Mouse (Mus musculus): ENCODE data around the gene Sstr1. TPM values are rescaled to one million over a fixed set of nuclear protein-coding genes. Genes with fewer than 3 reads are reported as not detected.

Sstr1 gene
- polyA plus RNA-seq, 1 experiment: not detected

GRCm38 (mm10) chr12:58213451-58214288 is 2.1 kb downstream of the Sstr1 start:
- Histone ChIP-seq H3K4me3 (ENCODE audit: control insufficient read depth, low read depth, low read length) (no peak overlapping the region), H3K36me3 (ENCODE audit: control insufficient read depth, insufficient read depth, low read length) (no peaks in the 10 kb centered on the region), H3K27ac (ENCODE audit: control insufficient read depth, insufficient read depth, low read depth, low read length) (no peak overlapping the region), H3K4me1 (ENCODE audit: control insufficient read depth, insufficient read depth, low read length) (peaks cover 10% of the 10 kb centered on the region; the same call in 1 of the 2 replicates), H3K27me3 (ENCODE audit: control insufficient read depth, insufficient read depth, low read length) (no peaks in the 10 kb centered on the region)
- TF ChIP-seq CTCF (IDR thresholded peaks at IDR 0.05; ENCODE audit: control insufficient read depth, insufficient read depth, insufficient replicate concordance, low read depth, low read length) (no peak), POLR2A (IDR thresholded peaks at IDR 0.05; ENCODE audit: control insufficient read depth, low read depth, low read length) (no peak)

- H3K27me3 ChIP-seq (ENCODE audit: control insufficient read depth, insufficient read depth, low read length): no peaks in the 10 kb centered on the region
- H3K4me3 ChIP-seq (ENCODE audit: control insufficient read depth, low read depth, low read length): peak overlapping the region; percentile 13; the same call in 1 of the 2 replicates
- no peaks in the 10 kb centered on the region for H3K36me3 ChIP-seq (ENCODE audit: control insufficient read depth, insufficient read depth, low read length)
- no peak for TF ChIP-seq POLR2A (IDR thresholded peaks at IDR 0.05; ENCODE audit: control insufficient read depth, low read depth, low read length)
- TF ChIP-seq CTCF (IDR thresholded peaks at IDR 0.05; ENCODE audit: control insufficient read depth, insufficient read depth, insufficient replicate concordance, low read depth, low read length): no peak
- no peak overlapping the region for H3K27ac ChIP-seq (ENCODE audit: control insufficient read depth, insufficient read depth, low read depth, low read length)
- H3K4me1 ChIP-seq (ENCODE audit: control insufficient read depth, insufficient read depth, low read length): peaks cover 10% of the 10 kb centered on the region; the same call in 1 of the 2 replicates
Observed at GRCm38 (mm10) chr12:58214289-58215136, 2.9 kb downstream of the Sstr1 start.

- Histone ChIP-seq H3K36me3 (ENCODE audit: control insufficient read depth, insufficient read depth, low read length) (no peaks in the 10 kb centered on the region), H3K27ac (ENCODE audit: control insufficient read depth, insufficient read depth, low read depth, low read length) (no peak overlapping the region), H3K4me1 (ENCODE audit: control insufficient read depth, insufficient read depth, low read length) (peaks cover 10% of the 10 kb centered on the region; the same call in 1 of the 2 replicates), H3K4me3 (ENCODE audit: control insufficient read depth, low read depth, low read length) (no peak overlapping the region), H3K27me3 (ENCODE audit: control insufficient read depth, insufficient read depth, low read length) (no peaks in the 10 kb centered on the region)
- no peak for TF ChIP-seq POLR2A (IDR thresholded peaks at IDR 0.05; ENCODE audit: control insufficient read depth, low read depth, low read length)
- TF ChIP-seq CTCF (IDR thresholded peaks at IDR 0.05; ENCODE audit: control insufficient read depth, insufficient read depth, insufficient replicate concordance, low read depth, low read length): no peak
Observed at GRCm38 (mm10) chr12:58216218-58216617, 4.6 kb downstream of the Sstr1 start.

GRCm38 (mm10) chr12:58219078-58219477 is 7.5 kb downstream of the Sstr1 start:
- H3K27ac ChIP-seq (ENCODE audit: control insufficient read depth, insufficient read depth, low read depth, low read length): no peak overlapping the region
- no peak for TF ChIP-seq CTCF (IDR thresholded peaks at IDR 0.05; ENCODE audit: control insufficient read depth, insufficient read depth, insufficient replicate concordance, low read depth, low read length)
- TF ChIP-seq POLR2A (IDR thresholded peaks at IDR 0.05; ENCODE audit: control insufficient read depth, low read depth, low read length): no peak

GRCm38 (mm10) chr12:58225644-58226043 is 14.1 kb downstream of the Sstr1 start:
- no peak for TF ChIP-seq CTCF (IDR thresholded peaks at IDR 0.05; ENCODE audit: control insufficient read depth, insufficient read depth, insufficient replicate concordance, low read depth, low read length)
- TF ChIP-seq POLR2A (IDR thresholded peaks at IDR 0.05; ENCODE audit: control insufficient read depth, low read depth, low read length): no peak
- Histone ChIP-seq H3K36me3 (ENCODE audit: control insufficient read depth, insufficient read depth, low read length) (no peaks in the 10 kb centered on the region), H3K27me3 (ENCODE audit: control insufficient read depth, insufficient read depth, low read length) (no peaks in the 10 kb centered on the region), H3K4me3 (ENCODE audit: control insufficient read depth, low read depth, low read length) (no peak overlapping the region), H3K4me1 (ENCODE audit: control insufficient read depth, insufficient read depth, low read length) (no peaks in the 10 kb centered on the region), H3K27ac (ENCODE audit: control insufficient read depth, insufficient read depth, low read depth, low read length) (no peak overlapping the region)

More at GRCm38 (mm10) chr12:58219078-58219477, 7.5 kb downstream of the Sstr1 start:
- no peaks in the 10 kb centered on the region for H3K27me3 ChIP-seq (ENCODE audit: control insufficient read depth, insufficient read depth, low read length)
- H3K4me3 ChIP-seq (ENCODE audit: control insufficient read depth, low read depth, low read length): no peak overlapping the region
- H3K4me1 ChIP-seq (ENCODE audit: control insufficient read depth, insufficient read depth, low read length): no peaks in the 10 kb centered on the region
- H3K36me3 ChIP-seq (ENCODE audit: control insufficient read depth, insufficient read depth, low read length): no peaks in the 10 kb centered on the region

GRCm38 (mm10) chr12:58232489-58232888 is 20.9 kb downstream of the Sstr1 start:
- Histone ChIP-seq H3K27ac (ENCODE audit: control insufficient read depth, insufficient read depth, low read depth, low read length) (no peak overlapping the region), H3K4me1 (ENCODE audit: control insufficient read depth, insufficient read depth, low read length) (no peaks in the 10 kb centered on the region), H3K36me3 (ENCODE audit: control insufficient read depth, insufficient read depth, low read length) (no peaks in the 10 kb centered on the region), H3K4me3 (ENCODE audit: control insufficient read depth, low read depth, low read length) (no peak overlapping the region), H3K27me3 (ENCODE audit: control insufficient read depth, insufficient read depth, low read length) (no peaks in the 10 kb centered on the region)
- no peak for TF ChIP-seq CTCF (IDR thresholded peaks at IDR 0.05; ENCODE audit: control insufficient read depth, insufficient read depth, insufficient replicate concordance, low read depth, low read length)
- TF ChIP-seq POLR2A (IDR thresholded peaks at IDR 0.05; ENCODE audit: control insufficient read depth, low read depth, low read length): no peak

GRCm38 (mm10) chr12:58251901-58252300 is 40.3 kb downstream of the Sstr1 start:
- Histone ChIP-seq H3K4me1 (ENCODE audit: control insufficient read depth, insufficient read depth, low read length) (no peaks in the 10 kb centered on the region), H3K27me3 (ENCODE audit: control insufficient read depth, insufficient read depth, low read length) (no peaks in the 10 kb centered on the region), H3K36me3 (ENCODE audit: control insufficient read depth, insufficient read depth, low read length) (no peaks in the 10 kb centered on the region), H3K27ac (ENCODE audit: control insufficient read depth, insufficient read depth, low read depth, low read length) (no peak overlapping the region), H3K4me3 (ENCODE audit: control insufficient read depth, low read depth, low read length) (no peak overlapping the region)
- no peak for TF ChIP-seq POLR2A (IDR thresholded peaks at IDR 0.05; ENCODE audit: control insufficient read depth, low read depth, low read length)
- no peak for TF ChIP-seq CTCF (IDR thresholded peaks at IDR 0.05; ENCODE audit: control insufficient read depth, insufficient read depth, insufficient replicate concordance, low read depth, low read length)

Other genes starting within 250 kb of the Sstr1 start
- 0.27 and 0.28 TPM in 2 replicates for gene Clec14a, start 57.5 kb downstream of the Sstr1 start, polyA plus RNA-seq (2012; rRNA removed)

All from testis, adult 2 months (tissue).